Mouse (Mus musculus) heart, embryonic 10.5 days (tissue): Measurements from ENCODE around the gene Myh10. TPM values are rescaled to one million over a fixed set of nuclear protein-coding genes. Genes with fewer than 3 reads are reported as not detected.
A peak's percentile ranks its signal among the peaks of the same experiment; 100 is the strongest.
"Not testable (repeated sequence)": the region's sequence is repeated elsewhere in the genome, so short reads cannot be mapped to it uniquely, and the experiment has no call there.

Experiments used
- DNase-seq: peaks from one replicate; pipeline ENCODE4 v3.0.0-alpha.2; 2017; ENCODE audit warnings: low spot score
- H3K27ac ChIP-seq: fragments of 300-500 bp; sonication (generic); 2 replicates; pipeline ENCODE4 v1.5.1; 2016; ENCODE audit warnings: mild to moderate bottlenecking
- H3K27me3 ChIP-seq: fragments of 300-500 bp; sonication (generic); 2 replicates; pipeline ENCODE4 v1.6.1; 2016; ENCODE audit warnings: mild to moderate bottlenecking; ENCODE audit not compliant: poor library complexity, insufficient read depth, severe bottlenecking
- H3K36me3 ChIP-seq: fragments of 300-500 bp; sonication (generic); 2 replicates; pipeline ENCODE4 v1.6.1; 2016; ENCODE audit warnings: mild to moderate bottlenecking, moderate library complexity
- H3K4me1 ChIP-seq: fragments of 300-500 bp; sonication (generic); 2 replicates; pipeline ENCODE4 v1.6.1; 2016; ENCODE audit warnings: mild to moderate bottlenecking
- H3K4me3 ChIP-seq: fragments of 300-500 bp; sonication (generic); 2 replicates; pipeline ENCODE4 v1.5.1; 2016; ENCODE audit warnings: mild to moderate bottlenecking, moderate library complexity
- H3K9me3 ChIP-seq: fragments of 300-500 bp; sonication (generic); 2 replicates; pipeline ENCODE4 v1.6.1; 2016; ENCODE audit warnings: mild to moderate bottlenecking, moderate library complexity
- WGBS: fragments of 180-500 bp; shearing (Covaris S2); methylation state at CpG from one replicate; pipeline ENCODE4 v1.1.7; 2016; 5-methylcytosine and 5-hydroxymethylcytosine counted together
- polyA plus RNA-seq: library from polyadenylated mRNA; unstranded; fragments of >200 nt; fragmentation: Nextera tagmentation; extraction: Ambion mirVana; gene quantifications from 2 replicates; pipeline ENCODE4 v1.2.1, GENCODE M21; 2016

Gene Myh10
- polyA plus RNA-seq, 1 experiment from 2014 or later, result 181 TPM

- Histone ChIP-seq H3K36me3 (peaks cover 97% of the 10 kb centered on the region), H3K27ac (no peak overlapping the region), H3K9me3 (no peaks in the 10 kb centered on the region), H3K27me3 (no peaks in the 10 kb centered on the region), H3K4me3 (no peak overlapping the region), H3K4me1 (no peaks in the 10 kb centered on the region)
- DNase-seq, result no peak
- WGBS, result 91% methylated on average over 9 of the region's 9 CpGs
These were observed 100.4 kb downstream of the Myh10 start for GRCm38 (mm10) chr11:68791794-68792193.

- Histone ChIP-seq H3K27me3 (no peaks in the 10 kb centered on the region), H3K9me3 (no peaks in the 10 kb centered on the region), H3K36me3 (peaks cover 98% of the 10 kb centered on the region), H3K27ac (no peak overlapping the region), H3K4me3 (no peak overlapping the region), H3K4me1 (no peaks in the 10 kb centered on the region)
- no peak for DNase-seq
- 94% methylated on average over 10 of the region's 10 CpGs for WGBS
These were observed 106.9 kb downstream of the Myh10 start for GRCm38 (mm10) chr11:68798258-68798657.

GRCm38 (mm10) chr11:68805148-68805547, 113.8 kb downstream of the Myh10 start:
- H3K4me3 ChIP-seq, result no peak overlapping the region
- no peak overlapping the region for H3K27ac ChIP-seq
- peaks cover 100% of the 10 kb centered on the region for H3K36me3 ChIP-seq
- no peak for DNase-seq
- H3K27me3 ChIP-seq, result no peaks in the 10 kb centered on the region
- H3K4me1 ChIP-seq, result no peaks in the 10 kb centered on the region
- no peaks in the 10 kb centered on the region for H3K9me3 ChIP-seq
- 74% methylated on average over 4 of the region's 4 CpGs for WGBS

- WGBS, result 40% methylated on average over 6 of the region's 6 CpGs
- no peak overlapping the region for H3K27ac ChIP-seq
These were observed 116.4 kb downstream of the Myh10 start for GRCm38 (mm10) chr11:68807787-68808186.

GRCm38 (mm10) chr11:68811881-68812577, 120.7 kb downstream of the Myh10 start:
- Histone ChIP-seq H3K9me3 (no peaks in the 10 kb centered on the region), H3K27me3 (no peaks in the 10 kb centered on the region), H3K4me1 (no peaks in the 10 kb centered on the region), H3K36me3 (peaks cover 93% of the 10 kb centered on the region), H3K27ac (no peak overlapping the region), H3K4me3 (no peak overlapping the region)
- DNase-seq, result no peak
- WGBS, result 86% methylated on average over 9 of the region's 9 CpGs

More at GRCm38 (mm10) chr11:68807787-68808186, 116.4 kb downstream of the Myh10 start:
- Histone ChIP-seq H3K4me3 (no peak overlapping the region), H3K4me1 (no peaks in the 10 kb centered on the region), H3K9me3 (no peaks in the 10 kb centered on the region), H3K27me3 (no peaks in the 10 kb centered on the region), H3K36me3 (peaks cover 99% of the 10 kb centered on the region)
- DNase-seq, result no peak

- no peaks in the 10 kb centered on the region for H3K27me3 ChIP-seq
- 87% methylated on average over 8 of the region's 8 CpGs for WGBS
- H3K27ac ChIP-seq, result no peak overlapping the region
- H3K4me1 ChIP-seq, result no peaks in the 10 kb centered on the region
- no peaks in the 10 kb centered on the region for H3K9me3 ChIP-seq
- peaks cover 87% of the 10 kb centered on the region for H3K36me3 ChIP-seq
- peak; percentile 58 for DNase-seq
- H3K4me3 ChIP-seq, result no peak overlapping the region
These were observed 127.1 kb downstream of the Myh10 start for GRCm38 (mm10) chr11:68818416-68818815.

- Histone ChIP-seq H3K4me1 (no peaks in the 10 kb centered on the region), H3K4me3 (no peak overlapping the region), H3K27me3 (no peaks in the 10 kb centered on the region), H3K9me3 (no peaks in the 10 kb centered on the region), H3K36me3 (peaks cover 85% of the 10 kb centered on the region), H3K27ac (no peak overlapping the region)
- WGBS, result 89% methylated on average over 14 of the region's 14 CpGs
- peak; percentile 76 for DNase-seq
These were observed 128.0 kb downstream of the Myh10 start for GRCm38 (mm10) chr11:68819226-68819805.

- H3K36me3 ChIP-seq, result peaks cover 81% of the 10 kb centered on the region
- peak; percentile 45 for DNase-seq
- no peaks in the 10 kb centered on the region for H3K4me1 ChIP-seq
- 83% methylated on average over 15 of the region's 15 CpGs for WGBS
- no peaks in the 10 kb centered on the region for H3K9me3 ChIP-seq
- H3K27ac ChIP-seq, result no peak overlapping the region
- H3K27me3 ChIP-seq, result no peaks in the 10 kb centered on the region
- H3K4me3 ChIP-seq, result no peak overlapping the region
These were observed 131.0 kb downstream of the Myh10 start for GRCm38 (mm10) chr11:68822326-68822725.

GRCm38 (mm10) chr11:68826735-68827134, 135.4 kb downstream of the Myh10 start:
- H3K27me3 ChIP-seq, result no peaks in the 10 kb centered on the region
- no peak overlapping the region for H3K4me3 ChIP-seq
- H3K4me1 ChIP-seq, result no peaks in the 10 kb centered on the region
- H3K27ac ChIP-seq, result no peak overlapping the region
- H3K9me3 ChIP-seq, result no peaks in the 10 kb centered on the region
- peaks cover 69% of the 10 kb centered on the region for H3K36me3 ChIP-seq
- DNase-seq, result no peak
- WGBS, result 74% methylated on average over 3 of the region's 3 CpGs

GRCm38 (mm10) chr11:68831580-68831979, 140.2 kb downstream of the Myh10 start:
- peaks cover 81% of the 10 kb centered on the region for H3K36me3 ChIP-seq
- not testable (repeated sequence) for H3K27me3 ChIP-seq, H3K4me1 ChIP-seq, H3K9me3 ChIP-seq, DNase-seq, H3K27ac ChIP-seq, H3K4me3 ChIP-seq
- 73% methylated on average over 5 of the region's 5 CpGs for WGBS

GRCm38 (mm10) chr11:68832793-68833192, 141.4 kb downstream of the Myh10 start:
- WGBS, result 57% methylated on average over 4 of the region's 4 CpGs
- no peak overlapping the region for H3K27ac ChIP-seq
- no peaks in the 10 kb centered on the region for H3K27me3 ChIP-seq
- no peaks in the 10 kb centered on the region for H3K9me3 ChIP-seq
- peaks cover 79% of the 10 kb centered on the region for H3K36me3 ChIP-seq
- no peak overlapping the region for H3K4me3 ChIP-seq
- no peaks in the 10 kb centered on the region for H3K4me1 ChIP-seq
- no peak for DNase-seq

- DNase-seq, result no peak
- Histone ChIP-seq H3K36me3 (peaks cover 75% of the 10 kb centered on the region), H3K4me3 (no peak overlapping the region), H3K4me1 (no peaks in the 10 kb centered on the region), H3K27ac (no peak overlapping the region), H3K9me3 (no peaks in the 10 kb centered on the region), H3K27me3 (no peaks in the 10 kb centered on the region)
These were observed 142.2 kb downstream of the Myh10 start for GRCm38 (mm10) chr11:68833593-68833992.

GRCm38 (mm10) chr11:68835034-68835433, 143.7 kb downstream of the Myh10 start:
- H3K27ac ChIP-seq, result no peak overlapping the region
- no peaks in the 10 kb centered on the region for H3K9me3 ChIP-seq
- H3K4me1 ChIP-seq, result no peaks in the 10 kb centered on the region
- 89% methylated on average over 3 of the region's 3 CpGs for WGBS
- no peak for DNase-seq
- H3K36me3 ChIP-seq, result peaks cover 79% of the 10 kb centered on the region
- no peak overlapping the region for H3K4me3 ChIP-seq
- no peaks in the 10 kb centered on the region for H3K27me3 ChIP-seq
